Mouse (Mus musculus) limb, embryonic 12.5 days (tissue): ENCODE measurements at regions not wholly inside any gene's neighbourhood (a gene's known extent, or its start where the extent isn't known, plus 50 kb on each side); places are given as distances from the start of the nearest gene placed in this dataset.
"Not testable (repeated sequence)": the region's sequence is repeated elsewhere in the genome, so short reads cannot be mapped to it uniquely, and the experiment has no call there.

Experiments
- ATAC-seq: fragments of 200-750 bp; cut with Nextera tagmentation; 2 replicates; pipeline ENCODE4 v1.8.0; 2017; ENCODE audit warnings: low read depth, moderate TSS enrichment; ENCODE audit not compliant: insufficient number of reproducible peaks, insufficient read depth, low FRiP score, low TSS enrichment
- H3K27ac ChIP-seq: fragments of 300-500 bp; sonication (generic); 2 replicates; pipeline ENCODE4 v1.5.1; 2016; ENCODE audit warnings: mild to moderate bottlenecking, moderate library complexity
- H3K27me3 ChIP-seq: fragments of 300-500 bp; sonication (generic); 2 replicates; pipeline ENCODE4 v1.6.1; 2016; ENCODE audit warnings: mild to moderate bottlenecking, moderate library complexity
- H3K36me3 ChIP-seq: fragments of 300-500 bp; sonication (generic); 2 replicates; pipeline ENCODE4 v1.6.1; 2016; ENCODE audit warnings: mild to moderate bottlenecking, moderate library complexity
- H3K4me1 ChIP-seq: fragments of 300-500 bp; sonication (generic); replicated peaks from 2 replicates; pipeline ENCODE4 v1.6.1; 2016
- H3K4me2 ChIP-seq: fragments of 300-500 bp; sonication (generic); 2 replicates; pipeline ENCODE4 v1.6.1; 2016; ENCODE audit warnings: mild to moderate bottlenecking, moderate library complexity
- H3K4me3 ChIP-seq: fragments of 300-500 bp; sonication (generic); replicated peaks from 2 replicates; pipeline ENCODE4 v1.5.1; 2016; ENCODE audit warnings: mild to moderate bottlenecking
- H3K9ac ChIP-seq: fragments of 300-500 bp; sonication (generic); replicated peaks from 2 replicates; pipeline ENCODE4 v1.6.1; 2016; ENCODE audit warnings: mild to moderate bottlenecking, moderate library complexity
- H3K9me3 ChIP-seq: fragments of 300-500 bp; sonication (generic); 2 replicates; pipeline ENCODE4 v1.6.1; 2016; ENCODE audit warnings: mild to moderate bottlenecking, moderate library complexity
- WGBS: fragments of 180-500 bp; shearing (Covaris S2); methylation state at CpG from one replicate; pipeline ENCODE4 v1.1.7; 2016; 5-methylcytosine and 5-hydroxymethylcytosine counted together

GRCm38 (mm10) chr2:18585564-18586336, 86.4 kb upstream of the Commd3 start:
- Histone ChIP-seq H3K4me3 (no peak overlapping the region), H3K27me3 (peaks cover 14% of the 10 kb centered on the region), H3K36me3 (no peaks in the 10 kb centered on the region), H3K4me1 (no peaks in the 10 kb centered on the region; the same call in 1 of the 2 replicates), H3K9ac (no peak overlapping the region), H3K9me3 (no peaks in the 10 kb centered on the region), H3K4me2 (no peak overlapping the region), H3K27ac (no peak overlapping the region)
- ATAC-seq = no peak
- 40% methylated on average over 9 of the region's 9 CpGs for WGBS

DNA sequence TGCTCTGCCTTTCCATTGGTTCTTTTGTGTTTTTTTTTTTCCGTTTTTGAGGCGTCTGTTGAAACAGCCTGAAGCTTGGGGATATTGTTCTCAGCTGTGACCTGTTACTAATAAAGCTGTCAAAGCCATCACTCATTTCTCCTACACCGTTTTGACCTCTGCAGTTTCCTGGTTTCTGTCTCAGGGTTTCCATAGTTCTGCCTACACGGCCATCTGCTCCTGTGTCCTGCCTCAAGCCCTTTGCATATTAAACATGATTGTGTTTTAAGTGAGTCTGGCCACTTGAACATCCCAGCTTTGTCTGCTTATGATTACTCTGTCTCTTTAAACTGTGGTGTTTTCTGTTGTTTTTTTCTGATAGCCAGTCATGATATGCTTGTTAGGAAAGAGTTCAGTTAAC, 114.1 kb upstream of the Commd3 start:
- no peak overlapping the region for H3K27ac ChIP-seq
- H3K27me3 ChIP-seq = no peaks in the 10 kb centered on the region
- WGBS = 21% methylated on average over 4 of the region's 4 CpGs
- H3K36me3 ChIP-seq = no peaks in the 10 kb centered on the region
- no peaks in the 10 kb centered on the region for H3K9me3 ChIP-seq
- H3K4me2 ChIP-seq = no peak overlapping the region
- H3K9ac ChIP-seq = no peak overlapping the region
- H3K4me3 ChIP-seq = no peak overlapping the region
- H3K4me1 ChIP-seq = no peaks in the 10 kb centered on the region
- ATAC-seq = no peak

- Histone ChIP-seq H3K27ac (no peak overlapping the region), H3K9me3 (no peaks in the 10 kb centered on the region), H3K27me3 (no peaks in the 10 kb centered on the region), H3K4me3 (no peak overlapping the region), H3K9ac (no peak overlapping the region), H3K36me3 (no peaks in the 10 kb centered on the region), H3K4me1 (no peaks in the 10 kb centered on the region), H3K4me2 (no peak overlapping the region)
- ATAC-seq = no peak
- 64% methylated on average over 5 of the region's 5 CpGs for WGBS
Observed at GRCm38 (mm10) chr2:18547964-18548643, 124.1 kb upstream of the Commd3 start.

DNA sequence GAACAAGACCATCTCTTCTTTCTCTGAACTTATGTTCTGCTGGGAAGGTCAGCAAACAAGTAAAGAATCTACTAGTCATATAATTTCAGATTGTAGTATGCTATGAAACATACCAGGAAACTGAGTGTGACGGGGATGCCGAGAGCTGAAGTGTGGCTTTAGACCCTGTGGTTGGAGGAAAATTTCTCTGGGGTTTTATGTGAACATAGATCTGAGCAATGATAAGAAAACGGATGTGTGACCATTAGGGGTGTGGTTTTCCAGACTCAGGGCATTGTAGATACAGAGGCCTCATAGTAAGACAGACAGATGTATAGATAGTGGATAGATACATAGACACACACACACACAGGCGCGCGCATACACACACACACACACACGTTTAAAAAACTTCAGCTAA, 131.8 kb upstream of the Dnajc1 start:
- Histone ChIP-seq H3K9ac (no peak overlapping the region), H3K4me3 (no peak overlapping the region), H3K27ac (no peak overlapping the region), H3K4me2 (no peak overlapping the region), H3K36me3 (no peaks in the 10 kb centered on the region), H3K27me3 (no peaks in the 10 kb centered on the region), H3K9me3 (no peaks in the 10 kb centered on the region), H3K4me1 (no peaks in the 10 kb centered on the region)
- no peak for ATAC-seq
- 86% methylated on average over 7 of the region's 7 CpGs for WGBS

- ATAC-seq = no peak
- Histone ChIP-seq H3K4me1 (no peaks in the 10 kb centered on the region), H3K27me3 (no peaks in the 10 kb centered on the region), H3K9me3 (no peaks in the 10 kb centered on the region), H3K4me3 (no peak overlapping the region), H3K27ac (no peak overlapping the region), H3K9ac (no peak overlapping the region), H3K4me2 (no peak overlapping the region), H3K36me3 (no peaks in the 10 kb centered on the region)
- 86% methylated on average over 3 of the region's 3 CpGs for WGBS
Observed at GRCm38 (mm10) chr2:18523911-18524310, 131.3 kb upstream of the Dnajc1 start.

- H3K27me3 ChIP-seq = no peaks in the 10 kb centered on the region
- H3K36me3 ChIP-seq = no peaks in the 10 kb centered on the region
- no peaks in the 10 kb centered on the region for H3K9me3 ChIP-seq
- H3K27ac ChIP-seq = no peak overlapping the region
- no peaks in the 10 kb centered on the region; the same call in 1 of the 2 replicates for H3K4me1 ChIP-seq
- H3K9ac ChIP-seq = no peak overlapping the region
- H3K4me2 ChIP-seq = no peak overlapping the region
- no peak overlapping the region for H3K4me3 ChIP-seq
- no peak for ATAC-seq
Observed at GRCm38 (mm10) chr2:18513435-18513834, 120.8 kb upstream of the Dnajc1 start.

GRCm38 (mm10) chr2:18509317-18509716, 116.7 kb upstream of the Dnajc1 start:
- Histone ChIP-seq H3K9me3 (no peaks in the 10 kb centered on the region), H3K4me1 (no peaks in the 10 kb centered on the region), H3K4me3 (no peak overlapping the region), H3K27me3 (no peaks in the 10 kb centered on the region), H3K9ac (no peak overlapping the region), H3K36me3 (no peaks in the 10 kb centered on the region), H3K27ac (no peak overlapping the region), H3K4me2 (no peak overlapping the region)
- no peak for ATAC-seq
- WGBS = 85% methylated on average over 1 of the region's 1 CpGs

GRCm38 (mm10) chr2:18473361-18473771, 80.7 kb upstream of the Dnajc1 start:
- WGBS = 69% methylated on average over 3 of the region's 3 CpGs
- Histone ChIP-seq H3K4me3 (no peak overlapping the region), H3K9me3 (no peaks in the 10 kb centered on the region), H3K4me2 (no peak overlapping the region), H3K4me1 (no peaks in the 10 kb centered on the region), H3K36me3 (no peaks in the 10 kb centered on the region), H3K27me3 (no peaks in the 10 kb centered on the region), H3K27ac (no peak overlapping the region), H3K9ac (no peak overlapping the region)
- no peak for ATAC-seq

GRCm38 (mm10) chr2:18460901-18461300, 68.3 kb upstream of the Dnajc1 start:
- 95% methylated on average over 4 of the region's 4 CpGs for WGBS
- Histone ChIP-seq H3K9ac (no peak overlapping the region), H3K9me3 (peaks cover 22% of the 10 kb centered on the region), H3K4me3 (no peak overlapping the region), H3K4me1 (no peaks in the 10 kb centered on the region), H3K36me3 (no peaks in the 10 kb centered on the region), H3K27ac (no peak overlapping the region), H3K4me2 (no peak overlapping the region), H3K27me3 (no peaks in the 10 kb centered on the region)
- no peak for ATAC-seq

GRCm38 (mm10) chr2:18460281-18460680, 67.7 kb upstream of the Dnajc1 start:
- not testable (repeated sequence) for H3K4me3 ChIP-seq, H3K36me3 ChIP-seq, H3K4me2 ChIP-seq, H3K4me1 ChIP-seq, H3K9ac ChIP-seq, H3K27ac ChIP-seq, ATAC-seq, H3K27me3 ChIP-seq
- WGBS = 94% methylated on average over 3 of the region's 3 CpGs
- peaks cover 22% of the 10 kb centered on the region for H3K9me3 ChIP-seq

DNA sequence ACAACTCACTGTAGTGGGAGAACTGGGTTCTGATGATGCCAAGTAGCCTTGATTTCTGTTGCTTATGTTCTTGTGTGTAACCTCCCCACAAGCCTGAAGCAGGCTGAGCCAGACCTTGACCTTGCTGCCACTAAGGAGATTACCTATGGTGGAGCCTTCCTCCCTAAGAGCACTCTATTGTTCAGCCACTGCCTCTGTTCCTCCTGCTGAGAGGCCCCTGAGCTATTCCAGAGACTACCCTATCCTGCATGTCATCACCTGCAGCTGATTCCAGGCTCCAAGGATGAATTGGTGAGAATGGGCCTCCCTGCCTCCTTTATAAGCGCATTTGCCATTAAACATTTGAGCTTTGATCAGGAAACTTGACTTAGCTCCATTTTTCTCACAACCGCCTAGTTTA, 60.8 kb upstream of the Dnajc1 start:
- not testable (repeated sequence) for H3K27ac ChIP-seq, H3K9ac ChIP-seq, H3K27me3 ChIP-seq, H3K4me1 ChIP-seq, H3K4me3 ChIP-seq, ATAC-seq, H3K36me3 ChIP-seq, H3K9me3 ChIP-seq
- peak overlapping the region; percentile 37 for H3K4me2 ChIP-seq
- WGBS = 33% methylated on average over 2 of the region's 2 CpGs

DNA sequence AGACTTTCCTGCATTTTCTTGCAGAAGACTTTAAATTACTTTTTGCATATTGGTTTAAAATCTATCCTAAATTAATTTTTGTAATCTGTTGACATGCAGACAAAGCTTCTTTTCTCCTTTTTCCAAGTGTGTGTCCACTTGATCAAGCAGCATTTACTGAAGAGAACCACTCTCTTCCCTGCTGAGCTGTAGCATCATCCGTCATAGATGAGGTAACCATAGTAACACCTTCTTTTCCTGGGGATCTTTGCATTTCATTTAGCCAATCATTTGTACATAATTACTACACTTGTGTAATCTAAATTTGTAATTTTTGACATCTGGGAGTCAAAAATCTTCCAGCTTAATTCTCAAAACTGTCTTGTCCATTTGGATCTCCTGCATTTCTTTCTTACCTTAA, 53.2 kb upstream of the Dnajc1 start:
- Histone ChIP-seq H3K9me3 (no peaks in the 10 kb centered on the region), H3K27me3 (no peaks in the 10 kb centered on the region), H3K9ac (no peak overlapping the region), H3K27ac (no peak overlapping the region), H3K4me3 (no peak overlapping the region), H3K4me1 (no peaks in the 10 kb centered on the region), H3K36me3 (no peaks in the 10 kb centered on the region), H3K4me2 (no peak overlapping the region)
- no peak for ATAC-seq
- 66% methylated on average over 1 of the region's 1 CpGs for WGBS
